Mouse (Mus musculus): ENCODE measurements around the gene Numbl.

DNA sequence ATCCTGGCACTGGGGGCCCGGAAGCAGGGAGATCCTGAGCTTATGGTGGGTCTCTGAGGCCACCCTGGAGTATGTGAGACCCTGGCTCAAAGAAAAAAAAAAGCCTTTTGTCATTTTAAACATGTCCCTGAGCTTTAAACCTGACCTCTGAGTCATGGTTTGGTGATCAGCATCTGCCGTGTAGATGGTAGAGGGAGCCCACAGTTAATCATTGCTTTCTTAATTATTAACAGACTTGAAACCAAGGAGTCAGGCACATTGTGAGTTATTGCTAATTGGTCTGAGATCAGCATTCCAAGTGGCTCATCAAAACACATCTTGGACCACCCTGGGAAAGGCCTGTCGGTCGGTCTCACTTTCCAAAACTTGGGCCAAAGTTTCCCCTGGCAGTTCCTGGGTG is 24.0 kb downstream of the Numbl start:
- TF ChIP-seq CTCF (IDR thresholded peaks at IDR 0.05; ENCODE audit: extremely low read depth, insufficient read depth, low read length) (no peak), POLR2A (IDR thresholded peaks at IDR 0.05; ENCODE audit: extremely low read depth, insufficient read depth, low read length) (no peak)
